Mouse (Mus musculus) C2C12 (cell line): Measurements from ENCODE around the gene Adamts17.

ENCODE experiments used
- CTCF ChIP-seq: IDR thresholded peaks from one replicate; pipeline ENCODE4 v1.5.1; 2011; ENCODE audit not compliant: control insufficient read depth, insufficient read depth, insufficient read length
- MAX ChIP-seq: IDR thresholded peaks from one replicate; pipeline ENCODE4 v1.6.1; 2011; ENCODE audit warnings: mild to moderate bottlenecking, control low read depth
- MYOD1 ChIP-seq: IDR thresholded peaks from one replicate; pipeline ENCODE4 v1.6.1; 2011; ENCODE audit warnings: low read depth; ENCODE audit not compliant: control insufficient read depth, insufficient read length
- MYOG ChIP-seq: IDR thresholded peaks from one replicate; pipeline ENCODE4 v1.6.1; 2011; ENCODE audit not compliant: control insufficient read depth, insufficient read length; ENCODE audit errors: extremely low read depth
- USF1 ChIP-seq: IDR thresholded peaks from one replicate; pipeline ENCODE4 v1.6.1; 2011; ENCODE audit warnings: low read depth, mild to moderate bottlenecking, control low read depth, moderate library complexity

DNA sequence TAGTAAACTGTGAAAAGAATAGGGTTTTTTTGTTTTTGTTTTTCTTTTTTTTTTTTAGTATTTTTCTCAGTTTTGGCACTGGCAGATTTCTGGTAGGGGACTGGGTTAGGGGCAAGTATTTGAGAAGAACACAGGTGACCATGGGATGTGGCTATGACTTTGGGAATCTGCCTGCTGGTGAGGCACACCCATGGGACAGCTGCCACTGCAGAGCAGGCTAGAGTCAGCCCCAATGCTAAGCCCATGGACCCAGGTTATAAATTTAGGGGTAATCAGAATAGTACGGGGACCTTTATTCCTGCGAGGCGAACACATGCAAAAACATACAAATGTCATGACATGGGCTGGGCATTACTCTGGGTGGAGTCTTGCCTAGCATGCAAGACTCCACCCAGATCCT is 48.5 kb upstream of the Adamts17 start:
- no peak for TF ChIP-seq CTCF
- no peak for TF ChIP-seq MAX
- TF ChIP-seq USF1, result no peak
- no peak for TF ChIP-seq MYOD1
- TF ChIP-seq MYOG, result no peak
